Mouse (Mus musculus): ENCODE data around the gene Rab3ip. TPM values are rescaled to one million over a fixed set of nuclear protein-coding genes. Genes with fewer than 3 reads are reported as not detected.

Gene Rab3ip
- polyA plus RNA-seq, 1 experiment = 10.7 TPM

DNA sequence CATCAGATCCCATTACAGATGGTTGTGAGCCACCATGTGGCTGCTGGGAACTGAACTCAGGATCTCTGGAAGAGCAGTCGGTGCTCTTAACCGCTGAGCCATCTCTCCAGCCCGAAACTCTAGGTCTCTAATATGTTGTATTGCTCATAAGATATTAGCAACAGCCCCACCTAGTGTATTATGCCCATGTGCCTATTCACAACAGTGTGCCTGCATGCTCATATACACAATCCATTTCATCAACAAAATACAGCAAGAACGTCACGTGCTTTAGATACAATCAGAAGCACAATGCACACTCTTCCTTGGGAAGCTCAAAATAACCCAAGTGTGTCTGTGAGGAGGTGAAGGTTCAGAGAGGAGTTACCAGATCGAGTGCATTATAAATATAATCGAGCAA, 16.8 kb downstream of the Rab3ip start:
- peaks cover 7% of the 10 kb centered on the region for H3K4me1 ChIP-seq (ENCODE audit: control insufficient read depth, insufficient read depth, low read length)
- no peak overlapping the region for H3K27ac ChIP-seq (ENCODE audit: control insufficient read depth, insufficient read depth, low read depth, low read length, poor library complexity)
- H3K4me3 ChIP-seq (replicated peaks; ENCODE audit: control insufficient read depth, low read depth, low read length) = no peak overlapping the region
- WGBS = 82% methylated on average over 7 of the region's 7 CpGs
- TF ChIP-seq CTCF (IDR thresholded peaks at IDR 0.05; ENCODE audit: control insufficient read depth, insufficient read depth, low read length) (no peak), POLR2A (IDR thresholded peaks at IDR 0.05; ENCODE audit: borderline replicate concordance, control insufficient read depth, low read depth, low read length) (no peak)

DNA sequence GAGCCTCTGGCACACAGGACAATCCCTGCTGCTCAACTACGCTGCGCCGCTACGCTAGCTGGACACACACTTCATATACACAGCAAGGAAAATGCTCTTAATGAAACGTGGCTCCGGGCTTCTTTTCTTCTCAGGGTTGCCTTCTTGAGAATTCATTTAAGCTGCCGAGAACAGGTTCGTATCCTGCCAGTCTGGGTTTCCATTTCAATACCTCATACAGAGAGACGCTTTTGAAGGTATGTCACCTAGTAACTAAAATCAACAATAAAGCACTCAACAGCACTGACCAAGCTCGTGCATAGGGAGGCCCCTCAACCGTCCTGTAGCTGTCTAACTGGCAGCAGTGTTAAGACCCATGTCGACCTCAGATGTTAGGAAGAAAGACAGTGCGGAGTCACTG, 18.2 kb downstream of the Rab3ip start:
- Histone ChIP-seq H3K4me1 (ENCODE audit: control insufficient read depth, insufficient read depth, low read length) (peaks cover 7% of the 10 kb centered on the region), H3K4me3 (replicated peaks; ENCODE audit: control insufficient read depth, low read depth, low read length) (no peak overlapping the region), H3K27ac (ENCODE audit: control insufficient read depth, insufficient read depth, low read depth, low read length, poor library complexity) (no peak overlapping the region)
- no peak for TF ChIP-seq CTCF (IDR thresholded peaks at IDR 0.05; ENCODE audit: control insufficient read depth, insufficient read depth, low read length)
- TF ChIP-seq POLR2A (IDR thresholded peaks at IDR 0.05; ENCODE audit: borderline replicate concordance, control insufficient read depth, low read depth, low read length) = no peak
- 86% methylated on average over 13 of the region's 13 CpGs for WGBS

DNA sequence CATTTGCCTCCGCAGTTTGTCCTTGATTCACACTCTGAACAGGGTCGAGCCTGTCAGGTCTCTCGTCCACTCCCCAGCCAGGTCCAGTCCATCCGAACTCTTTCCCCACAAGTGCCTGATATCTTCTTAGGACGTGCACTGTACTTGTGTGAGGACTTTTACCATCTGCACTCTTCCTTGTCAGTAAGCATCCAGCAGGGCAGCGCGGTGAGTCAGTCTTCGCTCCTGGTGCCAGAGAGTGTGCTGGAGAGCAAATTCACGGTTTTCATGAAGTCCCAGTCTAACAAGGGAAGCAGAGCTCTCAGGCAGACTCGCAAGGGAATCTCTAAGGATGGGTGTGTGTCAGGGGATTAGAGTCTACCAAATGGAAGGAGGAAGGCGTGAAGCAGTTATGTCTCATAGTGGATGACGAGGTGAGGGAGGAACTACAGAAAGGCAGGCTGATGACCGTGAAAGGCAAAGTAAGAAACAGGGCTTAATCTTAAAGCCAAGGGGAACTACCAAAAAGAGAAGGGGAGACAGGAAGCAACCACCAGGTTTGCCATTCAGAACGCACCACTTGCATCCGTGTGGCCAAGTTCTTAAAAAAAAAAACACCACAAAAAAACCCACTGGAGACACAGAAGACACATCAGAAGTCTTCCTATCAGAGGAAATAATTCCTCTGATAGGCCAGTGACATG, 18.9 kb downstream of the Rab3ip start:
- peak overlapping the region; percentile 5 for H3K4me3 ChIP-seq (replicated peaks; ENCODE audit: control insufficient read depth, low read depth, low read length)
- no peak for TF ChIP-seq CTCF (IDR thresholded peaks at IDR 0.05; ENCODE audit: control insufficient read depth, insufficient read depth, low read length)
- TF ChIP-seq POLR2A (IDR thresholded peaks at IDR 0.05; ENCODE audit: borderline replicate concordance, control insufficient read depth, low read depth, low read length) = no peak
- H3K27ac ChIP-seq (ENCODE audit: control insufficient read depth, insufficient read depth, low read depth, low read length, poor library complexity) = peak overlapping the region; percentile 76
- H3K4me1 ChIP-seq (ENCODE audit: control insufficient read depth, insufficient read depth, low read length) = peaks cover 7% of the 10 kb centered on the region
- 48% methylated on average over 15 of the region's 15 CpGs for WGBS

GRCm38 (mm10) chr10:116930936-116931335, 19.6 kb downstream of the Rab3ip start:
- Histone ChIP-seq H3K4me3 (replicated peaks; ENCODE audit: control insufficient read depth, low read depth, low read length) (peak overlapping the region; percentile 5), H3K4me1 (ENCODE audit: control insufficient read depth, insufficient read depth, low read length) (peaks cover 7% of the 10 kb centered on the region), H3K27ac (ENCODE audit: control insufficient read depth, insufficient read depth, low read depth, low read length, poor library complexity) (peak overlapping the region; percentile 76)
- WGBS = 36% methylated on average over 6 of the region's 7 CpGs
- no peak for TF ChIP-seq POLR2A (IDR thresholded peaks at IDR 0.05; ENCODE audit: borderline replicate concordance, control insufficient read depth, low read depth, low read length)
- no peak for TF ChIP-seq CTCF (IDR thresholded peaks at IDR 0.05; ENCODE audit: control insufficient read depth, insufficient read depth, low read length)

- WGBS = 14% methylated on average over 7 of the region's 7 CpGs
- H3K27ac ChIP-seq (ENCODE audit: control insufficient read depth, insufficient read depth, low read depth, low read length, poor library complexity) = peak overlapping the region; percentile 9; the same call in 1 of the 2 replicates
- TF ChIP-seq CTCF (IDR thresholded peaks at IDR 0.05; ENCODE audit: control insufficient read depth, insufficient read depth, low read length) (no peak), POLR2A (IDR thresholded peaks at IDR 0.05; ENCODE audit: borderline replicate concordance, control insufficient read depth, low read depth, low read length) (no peak)
- H3K4me3 ChIP-seq (replicated peaks; ENCODE audit: control insufficient read depth, low read depth, low read length) = no peak overlapping the region
- peaks cover 7% of the 10 kb centered on the region for H3K4me1 ChIP-seq (ENCODE audit: control insufficient read depth, insufficient read depth, low read length)
Measured at GRCm38 (mm10) chr10:116930506-116930905, 20.1 kb downstream of the Rab3ip start.

DNA sequence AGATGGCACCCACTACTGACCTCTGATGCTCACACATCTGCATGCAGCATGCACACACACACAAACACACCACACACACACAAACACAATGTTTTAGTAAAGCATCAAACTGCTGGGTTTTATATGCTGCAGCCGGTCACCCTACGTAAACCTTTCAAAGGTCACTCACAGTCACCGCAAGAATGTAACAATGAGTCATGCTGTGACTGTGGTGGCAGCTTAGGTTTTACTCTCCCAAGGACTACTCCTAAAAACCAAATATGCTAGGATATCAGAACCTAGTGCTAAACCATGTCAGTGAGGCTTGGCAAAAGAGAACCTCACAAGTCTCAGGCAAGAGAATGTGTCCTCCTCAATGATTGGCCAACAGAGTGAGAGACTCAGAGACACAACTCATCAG, 21.7 kb downstream of the Rab3ip start:
- WGBS = 96% methylated on average over 3 of the region's 3 CpGs
- peaks cover 9% of the 10 kb centered on the region for H3K4me1 ChIP-seq (ENCODE audit: control insufficient read depth, insufficient read depth, low read length)
- TF ChIP-seq CTCF (IDR thresholded peaks at IDR 0.05; ENCODE audit: control insufficient read depth, insufficient read depth, low read length) = no peak
- H3K4me3 ChIP-seq (replicated peaks; ENCODE audit: control insufficient read depth, low read depth, low read length) = no peak overlapping the region
- H3K27ac ChIP-seq (ENCODE audit: control insufficient read depth, insufficient read depth, low read depth, low read length, poor library complexity) = no peak overlapping the region

- H3K27ac ChIP-seq (ENCODE audit: control insufficient read depth, insufficient read depth, low read depth, low read length, poor library complexity) = no peak overlapping the region
- TF ChIP-seq POLR2A (IDR thresholded peaks at IDR 0.05; ENCODE audit: borderline replicate concordance, control insufficient read depth, low read depth, low read length) (no peak), CTCF (IDR thresholded peaks at IDR 0.05; ENCODE audit: control insufficient read depth, insufficient read depth, low read length) (no peak)
- peaks cover 8% of the 10 kb centered on the region for H3K4me1 ChIP-seq (ENCODE audit: control insufficient read depth, insufficient read depth, low read length)
- H3K4me3 ChIP-seq (replicated peaks; ENCODE audit: control insufficient read depth, low read depth, low read length) = no peak overlapping the region
- 56% methylated on average over 11 of the region's 11 CpGs for WGBS
Measured at GRCm38 (mm10) chr10:116926428-116927113, 24.0 kb downstream of the Rab3ip start.

DNA sequence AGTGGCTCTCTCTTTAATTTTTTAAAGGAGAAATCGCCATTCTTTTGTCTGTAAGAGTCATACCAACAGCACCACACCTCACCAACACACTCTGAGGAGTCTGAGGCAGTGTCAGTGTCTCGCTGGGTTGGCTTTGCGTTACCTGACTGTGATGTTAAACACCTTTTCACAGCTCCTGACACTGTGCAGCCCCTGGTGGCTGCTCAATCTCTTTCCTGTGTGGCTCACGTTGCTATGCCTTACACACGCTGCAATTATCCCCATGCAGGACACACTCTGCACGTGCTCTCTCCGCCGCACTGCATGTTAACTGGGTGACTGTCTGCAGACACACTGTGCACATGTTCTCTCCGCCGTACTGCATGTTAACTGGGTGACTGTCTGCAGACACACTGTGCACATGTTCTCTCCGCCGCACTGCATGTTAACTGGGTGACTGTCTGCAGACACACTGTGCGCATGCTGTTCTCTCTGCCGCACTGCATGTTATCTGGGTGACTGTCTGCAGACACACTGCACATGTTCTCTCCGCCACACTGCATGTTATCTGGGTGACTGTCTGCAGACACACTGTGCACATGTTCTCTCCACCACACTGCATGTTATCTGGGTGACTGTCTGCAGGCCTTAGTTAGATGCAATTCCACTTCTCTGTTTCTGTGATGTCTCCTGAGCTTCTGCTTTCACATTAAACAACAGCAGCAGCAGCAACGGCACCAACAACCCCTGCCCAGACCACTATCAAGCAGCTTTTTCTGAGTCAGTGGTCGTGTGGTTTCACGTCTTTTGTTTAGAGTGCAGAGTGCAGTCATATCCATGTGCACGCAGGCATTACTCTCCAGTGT, 26.7 kb downstream of the Rab3ip start:
- no peak overlapping the region for H3K4me3 ChIP-seq (replicated peaks; ENCODE audit: control insufficient read depth, low read depth, low read length)
- peak overlapping the region; percentile 14; the same call in 1 of the 2 replicates for H3K27ac ChIP-seq (ENCODE audit: control insufficient read depth, insufficient read depth, low read depth, low read length, poor library complexity)
- peaks cover 3% of the 10 kb centered on the region; the same call in 1 of the 2 replicates for H3K4me1 ChIP-seq (ENCODE audit: control insufficient read depth, insufficient read depth, low read length)
- 75% methylated on average over 19 of the region's 19 CpGs for WGBS
- no peak for TF ChIP-seq CTCF (IDR thresholded peaks at IDR 0.05; ENCODE audit: control insufficient read depth, insufficient read depth, low read length)
